Comparison of ENCODE assay signal across 8 mouse cellular contexts in genomic region chr19:44266458-44266823, GRCm38 (mm10). TPM values are rescaled to one million over a fixed set of nuclear protein-coding genes. Genes with fewer than 3 reads are reported as not detected.
DNase-seq lines count a peak whose midpoint lies in the region; ATAC-seq and TF ChIP-seq lines count a peak whose summit lies in the region.

No protein-coding gene starts in this region.

- H3K9me3 ChIP-seq in forebrain, embryonic 10.5 days, result no peaks in the 10 kb centered on the region
- H3K9me3 ChIP-seq in liver, embryonic 14.5 days (ENCODE audit: control insufficient read depth, low read length), result no peaks in the 10 kb centered on the region

- H3K36me3 ChIP-seq in heart, adult 2 months (ENCODE audit: control insufficient read depth, insufficient read depth, low read length), result no peaks in the 10 kb centered on the region
- H3K36me3 ChIP-seq in forebrain, embryonic 10.5 days (replicated peaks), result no peaks in the 10 kb centered on the region
- no peaks in the 10 kb centered on the region for H3K36me3 ChIP-seq in liver, embryonic 14.5 days (replicated peaks; ENCODE audit: control insufficient read depth, insufficient read depth, low read depth)

- no peaks in the 10 kb centered on the region for H3K79me2 ChIP-seq in heart, adult 2 months (replicated peaks; ENCODE audit: control insufficient read depth, insufficient read depth, low read length)

- H3K27ac ChIP-seq in heart, adult 2 months, result peak overlapping the region; percentile 80
- H3K27ac ChIP-seq in forebrain, embryonic 10.5 days, result peak overlapping the region; percentile 97
- peak overlapping the region; percentile 52 for H3K27ac ChIP-seq in liver, embryonic 14.5 days

- no peak for TF ChIP-seq POLR2A in heart, adult 2 months (IDR thresholded peaks at IDR 0.05; ENCODE audit: insufficient read depth, low read depth, low read length)

- no peaks in the 10 kb centered on the region for H3K27me3 ChIP-seq in heart, adult 2 months (ENCODE audit: control insufficient read depth, insufficient read depth, low read length)
- no peaks in the 10 kb centered on the region for H3K27me3 ChIP-seq in forebrain, embryonic 10.5 days (ENCODE audit: poor library complexity, severe bottlenecking)
- H3K27me3 ChIP-seq in liver, embryonic 14.5 days (ENCODE audit: control insufficient read depth, insufficient read depth, low read length), result no peaks in the 10 kb centered on the region

- H3K4me3 ChIP-seq in heart, adult 2 months, result peak overlapping the region; percentile 55
- peak overlapping the region; percentile 63 for H3K4me3 ChIP-seq in forebrain, embryonic 10.5 days
- H3K4me3 ChIP-seq in liver, embryonic 14.5 days (ENCODE audit: insufficient read depth in 1 of 2, low read depth in 2 of 2, low read length in 2 of 2), result peak overlapping the region; percentile 55 to 80

- H3K9ac ChIP-seq in heart, adult 2 months (ENCODE audit: low read depth, low read length), result no peak overlapping the region
- peak overlapping the region; percentile 61 for H3K9ac ChIP-seq in liver, embryonic 14.5 days (replicated peaks)

- intact Hi-C loops in heart, adult 2 months (cut with DNase I), result loop anchor here (1.0 kb wide), 1 partner anchor 18 kb away; no protein-coding TSS in a partner anchor

- peak overlapping the region; percentile 61 for H3K4me2 ChIP-seq in liver, embryonic 14.5 days (ENCODE audit: low read depth)

- TF ChIP-seq EP300 in heart, adult 2 months (IDR thresholded peaks at IDR 0.05; ENCODE audit: insufficient read depth, low read depth, low read length), result no peak
- no peak for TF ChIP-seq EP300 in liver, embryonic 14.5 days (IDR thresholded peaks at IDR 0.05; ENCODE audit: low read depth)

- WGBS in heart, adult 2 months, result 24% methylated on average over 6 of the region's 6 CpGs
- 8% methylated on average over 6 of the region's 6 CpGs for WGBS in forebrain, embryonic 10.5 days
- 11% methylated on average over 6 of the region's 6 CpGs for WGBS in liver, embryonic 14.5 days (ENCODE audit: insufficient replicate concordance)

- H3K4me1 ChIP-seq in heart, adult 2 months (ENCODE audit: control insufficient read depth, insufficient read depth, low read length), result no peaks in the 10 kb centered on the region
- peaks cover 40% of the 10 kb centered on the region for H3K4me1 ChIP-seq in forebrain, embryonic 10.5 days
- H3K4me1 ChIP-seq in liver, embryonic 14.5 days (replicated peaks; ENCODE audit: control insufficient read depth in 2 of 2, insufficient read depth in 2 of 2, low read length in 1 of 2), result peaks cover 23 to 30% of the 10 kb centered on the region in 2 experiments

- no peak for DNase-seq in heart, adult 2 months
- no peak for DNase-seq in heart, adult 11 months
- DNase-seq in forebrain, embryonic 10.5 days (ENCODE audit: extremely low spot score, low spot score), result no peak
- peak in 1 of 3 experiments; percentile 42 for DNase-seq in liver, embryonic 14.5 days (ENCODE audit: low read depth in 3 of 3, low spot score in 3 of 3)
- peak; percentile 48 for DNase-seq in thymus, postnatal 4 days
- DNase-seq in MN1 (ENCODE audit: low spot score), result no peak
- no peak for DNase-seq in left cerebral cortex, adult 8-10 months (ENCODE audit: low spot score in 2 of 2)

- peak; percentile 54 for ATAC-seq in CD4-positive, CD25-positive, alpha-beta regulatory T cell, adult 4 months
- peak; percentile 29; the same call in 1 of the 2 replicates for ATAC-seq in liver, embryonic 14.5 days (ENCODE audit: insufficient read depth)

- no peak for TF ChIP-seq CTCF in heart, adult 2 months (IDR thresholded peaks at IDR 0.05)
- no peak for TF ChIP-seq CTCF in liver, embryonic 14.5 days (IDR thresholded peaks at IDR 0.05; ENCODE audit: low read depth)

RNA-seq across cellular contexts. Expression of gene Scd2, which starts 27.0 kb away (rescaled TPM):
- 10 to 100 TPM in 1 of 2 experiments, 1 to 10 TPM in 1; 9.2 to 12.2 TPM for total RNA-seq in heart, adult 2 months (2021)
- polyA plus RNA-seq in heart, adult 2 months (2012; rRNA removed), result 21.2 and 31.1 TPM in 2 replicates
- 10 to 100 TPM; 40.3 to 46.7 TPM for polyA plus RNA-seq in CD4-positive, CD25-positive, alpha-beta regulatory T cell, adult 4 months (2017; shearing (Covaris generic))
- 369 and 403 TPM in 2 replicates for polyA plus RNA-seq in forebrain, embryonic 10.5 days (2016; fragmentation: Nextera tagmentation; extraction: Ambion mirVana)
- polyA plus RNA-seq in liver, embryonic 14.5 days (2012; rRNA removed), result 84.0 and 116 TPM in 2 replicates
- polyA plus RNA-seq in liver, embryonic 14.5 days (2014; fragmentation: Nextera tagmentation; extraction: Ambion mirVana), result 80.4 and 95.4 TPM in 2 replicates
- total RNA-seq in left cerebral cortex, adult 8-10 months (2022), result 100 to 1,000 TPM; 702 to 768 (median 723) TPM
